Mouse (Mus musculus) left cerebral cortex, postnatal 10 days (tissue): ENCODE data around the gene Igf1r. TPM values are rescaled to one million over a fixed set of nuclear protein-coding genes. Genes with fewer than 3 reads are reported as not detected.
"Not testable (repeated sequence)": the region's sequence is repeated elsewhere in the genome, so short reads cannot be mapped to it uniquely, and the experiment has no call there.

Experiments used
- DNase-seq, 2 experiments: peaks; one replicate each; pipeline ENCODE4 v3.0.0; 2021 to 2022; ENCODE audit warnings: low spot score in 2 of 2, mixed read lengths in 1 of 2; ENCODE audit errors: extremely low spot score in 1 of 2
- intact Hi-C: fragments of 180-260 bp; cut with DNase I; formaldehyde crosslinking; loops from one replicate; pipeline ENCODE4 v1.15.1; 2025
- total RNA-seq, 2 experiments: library from RNA; stranded (reverse); gene quantifications; 2 replicates each; pipeline ENCODE4 v1.2.3; 2021

The Igf1r gene
- total RNA-seq, 2 experiments from 2014 or later = 41.4 to 44.2 TPM

DNA sequence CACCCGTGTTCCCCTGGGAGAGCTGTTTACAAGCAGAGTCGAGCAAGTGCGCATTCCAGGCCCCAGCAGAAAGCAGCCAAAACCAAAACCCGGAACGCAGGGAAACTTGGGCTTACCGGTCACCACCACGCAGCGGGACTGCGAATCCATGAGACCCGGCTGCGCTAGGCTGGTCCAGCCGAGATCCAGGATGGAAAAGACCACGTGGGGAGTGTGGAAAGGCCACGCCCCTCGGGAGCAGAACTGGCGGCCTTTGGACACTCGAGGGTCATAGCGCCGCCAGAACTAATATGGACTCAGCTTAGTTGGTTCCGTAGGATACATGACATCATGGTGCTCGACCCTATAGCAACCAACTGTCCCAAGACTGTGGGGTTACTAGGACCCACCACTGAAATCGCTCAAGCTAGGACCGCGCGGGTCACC is 311.4 kb downstream of the Igf1r start, which contains the start of gene Pgpep1l:
TSS of gene Pgpep1l (minus strand) at position 206 of the 426 bp plus-strand sequence.
- peak; percentile 15 to 74 for DNase-seq
- intact Hi-C loops = no loop called here

GRCm38 (mm10) chr7:68264531-68264930 is 311.9 kb downstream of the Igf1r start:
- DNase-seq = peak; percentile 51 to 74
- intact Hi-C loops = no loop called here

DNA sequence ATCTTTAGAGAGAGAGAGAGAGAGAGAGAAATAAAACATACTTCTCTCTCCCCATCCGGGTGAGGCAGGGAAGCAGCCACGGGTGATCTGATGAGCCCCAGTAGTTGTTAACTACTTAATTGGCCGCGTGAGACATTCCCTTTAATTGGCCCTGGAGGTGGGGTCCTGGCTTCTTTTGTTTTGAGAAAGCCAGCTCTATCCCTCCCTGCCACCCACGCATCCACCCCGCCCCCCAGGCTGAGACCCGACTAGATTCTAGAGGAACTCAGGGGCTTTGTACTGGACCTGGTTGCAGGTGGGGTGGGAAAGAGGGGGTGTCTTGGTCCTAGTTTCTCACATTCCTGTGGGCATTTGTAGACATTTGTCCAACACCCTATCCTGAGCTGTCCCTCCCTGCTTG is 312.8 kb downstream of the Igf1r start:
- peak in 1 of 2 experiments; percentile 31 for DNase-seq
- intact Hi-C loops = no loop called here

DNA sequence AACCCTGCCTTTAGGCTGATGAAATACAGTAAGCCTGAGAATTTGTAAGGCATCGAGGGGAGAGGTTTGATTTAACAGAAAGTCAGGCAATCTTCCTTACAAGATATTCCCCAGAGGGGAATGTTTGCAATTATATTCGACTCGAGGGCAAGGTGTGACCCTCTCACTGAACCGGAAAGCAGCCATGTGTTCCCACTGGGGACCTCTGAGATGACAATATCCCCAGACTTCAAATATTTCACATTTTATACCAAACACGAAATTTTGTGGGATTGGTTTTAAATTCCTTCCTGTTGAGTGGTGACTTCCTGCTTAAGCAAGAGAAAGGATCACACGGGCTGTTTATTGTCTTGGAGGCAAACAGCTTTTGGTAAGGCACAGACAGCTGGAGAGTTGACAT is 314.1 kb downstream of the Igf1r start:
- intact Hi-C loops = no loop called here

GRCm38 (mm10) chr7:68270551-68270950 is 317.9 kb downstream of the Igf1r start:
- intact Hi-C loops = no loop called here
- no peak for DNase-seq

More for the DNA sequence above, 314.1 kb downstream of the Igf1r start:
- DNase-seq = no peak

DNA sequence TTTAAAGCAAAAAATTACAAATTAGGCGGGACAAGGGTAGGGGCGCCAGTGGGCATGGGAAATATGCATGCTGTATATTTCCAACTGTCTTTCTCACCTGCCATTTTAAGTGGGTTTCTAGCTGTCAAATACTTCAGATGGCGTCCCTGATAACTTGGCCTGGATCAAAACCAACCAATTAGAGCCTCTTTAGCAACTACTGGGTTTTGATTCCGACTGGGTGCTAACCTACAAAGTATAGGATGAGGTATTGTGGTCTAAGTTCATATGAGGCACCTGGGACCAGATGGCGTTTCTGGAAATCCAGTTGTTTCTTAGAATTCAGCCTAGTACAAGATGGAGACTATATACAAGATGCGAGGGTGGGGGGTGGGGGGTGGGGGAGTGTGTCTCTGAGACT is 319.2 kb downstream of the Igf1r start:
- no peak for DNase-seq
- intact Hi-C loops = no loop called here

GRCm38 (mm10) chr7:68272607-68273006 is 320.0 kb downstream of the Igf1r start:
- no peak for DNase-seq
- intact Hi-C loops = no loop called here

DNA sequence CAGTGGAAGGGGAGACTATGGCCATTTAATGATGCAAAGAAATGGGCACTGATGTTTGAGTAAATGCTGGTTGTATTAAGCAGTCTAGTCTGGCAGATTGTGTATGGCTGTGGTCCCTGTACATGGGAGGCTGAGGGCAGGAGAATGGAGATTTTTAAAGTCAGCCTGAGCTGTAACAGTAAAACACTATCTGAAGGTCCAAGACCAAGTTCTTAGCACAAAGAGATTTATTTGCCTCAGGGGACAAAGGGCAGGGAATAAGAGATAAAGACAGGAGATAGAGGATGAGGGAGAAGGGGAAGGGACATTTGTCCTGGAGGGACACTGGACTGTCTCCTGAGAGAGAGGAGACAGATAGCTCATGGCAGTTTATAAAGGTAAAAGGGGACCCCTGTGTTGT is 320.9 kb downstream of the Igf1r start, which contains the start of gene Fam169b:
TSS of gene Fam169b (plus strand) at position 325 of the 400 bp plus-strand sequence.
- intact Hi-C loops = no loop called here
- no peak for DNase-seq

DNA sequence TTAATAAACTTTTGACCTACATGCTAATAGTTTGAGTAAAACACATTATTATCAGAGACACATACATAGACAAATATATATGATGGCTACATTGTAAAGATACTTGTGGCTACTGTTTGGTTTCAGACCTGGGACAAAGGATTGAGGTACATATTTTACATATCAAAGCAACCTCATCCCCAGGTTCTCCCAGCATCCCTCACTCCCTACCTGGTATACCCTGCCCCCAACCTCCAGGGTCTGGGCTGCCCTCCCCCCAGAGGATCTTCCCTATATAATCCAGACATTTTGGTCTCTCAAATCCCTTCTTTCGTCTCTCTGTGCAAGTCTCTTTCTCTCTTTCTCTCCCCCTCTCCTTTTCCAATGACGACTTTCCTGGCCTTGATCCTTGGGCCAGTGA is 321.6 kb downstream of the Igf1r start:
- intact Hi-C loops = no loop called here
- no peak for DNase-seq

- DNase-seq = no peak
- intact Hi-C loops = no loop called here
Observed at GRCm38 (mm10) chr7:68274951-68275350, 322.3 kb downstream of the Igf1r start.

GRCm38 (mm10) chr7:68275445-68275837 is 322.8 kb downstream of the Igf1r start:
- intact Hi-C loops, DNase-seq: not testable (repeated sequence)

GRCm38 (mm10) chr7:68275838-68276731 is 323.5 kb downstream of the Igf1r start:
- intact Hi-C loops = no loop called here
- no peak for DNase-seq

- no peak for DNase-seq
- intact Hi-C loops = no loop called here
Observed at GRCm38 (mm10) chr7:68277054-68277896, 324.6 kb downstream of the Igf1r start.

DNA sequence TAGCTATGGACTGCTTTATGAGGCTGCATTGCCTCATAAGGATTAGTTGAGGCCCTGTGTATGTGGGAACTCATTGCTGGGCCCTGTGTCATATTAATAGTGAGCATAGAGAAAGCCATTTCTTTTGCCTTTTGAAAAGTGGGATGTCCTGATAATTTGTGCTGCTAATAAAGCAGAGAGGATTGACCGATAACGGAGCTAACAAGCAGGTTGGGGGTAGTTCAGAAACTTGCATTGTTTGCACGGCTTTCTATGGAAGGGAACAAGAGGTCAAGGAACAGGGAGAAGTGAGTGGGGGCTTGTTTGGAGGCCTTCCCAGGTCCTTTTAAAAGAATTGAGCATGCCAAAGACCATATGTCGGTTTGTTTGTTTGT is 325.3 kb downstream of the Igf1r start:
- DNase-seq = no peak
- intact Hi-C loops = no loop called here

DNA sequence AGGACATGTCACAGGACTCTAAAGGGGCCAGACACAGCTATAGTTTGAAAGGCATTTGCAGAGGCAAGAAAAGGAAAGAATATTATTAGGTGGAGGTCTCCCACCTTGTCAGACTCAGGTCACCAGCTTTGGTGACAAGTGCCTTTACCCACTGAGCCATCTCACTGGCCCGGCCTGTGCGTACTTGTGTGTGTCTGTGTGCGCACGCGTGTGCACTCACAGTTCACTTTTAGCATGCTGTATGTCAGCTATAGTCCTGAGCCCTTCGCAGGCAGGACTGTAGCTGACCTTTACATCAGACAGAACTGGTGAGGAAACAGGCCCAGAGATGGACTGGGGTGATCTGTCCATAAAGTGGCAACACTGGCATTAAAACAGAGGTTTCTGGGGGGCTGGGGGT is 325.8 kb downstream of the Igf1r start:
- intact Hi-C loops = no loop called here
- no peak for DNase-seq

GRCm38 (mm10) chr7:68278908-68279307 is 326.3 kb downstream of the Igf1r start:
- intact Hi-C loops = no loop called here
- DNase-seq = no peak

GRCm38 (mm10) chr7:68279481-68279880 is 326.9 kb downstream of the Igf1r start:
- no peak for DNase-seq
- intact Hi-C loops = no loop called here

GRCm38 (mm10) chr7:68280352-68280869 is 327.8 kb downstream of the Igf1r start:
- intact Hi-C loops = no loop called here
- no peak for DNase-seq

GRCm38 (mm10) chr7:68281341-68281740 is 328.7 kb downstream of the Igf1r start:
- intact Hi-C loops = no loop called here
- DNase-seq = no peak
